Mouse (Mus musculus) E14TG2a.4 (cell line): Measurements from ENCODE around the gene Olfr609.
"Not testable (repeated sequence)": the region's sequence is repeated elsewhere in the genome, so short reads cannot be mapped to it uniquely, and the experiment has no call there.

Experiments used
- H3K27me3 ChIP-seq: 2 replicates; pipeline ENCODE4 v1.6.1; 2014; ENCODE audit warnings: low read length, control low read depth; ENCODE audit not compliant: insufficient read depth
- H3K36me3 ChIP-seq: 2 replicates; pipeline ENCODE4 v1.6.1; 2014; ENCODE audit warnings: low read length, control low read depth; ENCODE audit not compliant: insufficient read depth
- H3K4me1 ChIP-seq: replicated peaks from 2 replicates; pipeline ENCODE4 v1.6.1; 2014; ENCODE audit warnings: low read depth, low read length, control low read depth
- H3K4me3 ChIP-seq: replicated peaks from 2 replicates; pipeline ENCODE4 v1.5.1; 2014; ENCODE audit warnings: mild to moderate bottlenecking, low read length
- H3K9me3 ChIP-seq: 2 replicates; pipeline ENCODE4 v1.6.1; 2014; ENCODE audit warnings: low read length, control low read depth
- CTCF ChIP-seq: conservative IDR thresholded peaks from 2 replicates; pipeline ENCODE4 v1.5.1; 2014; ENCODE audit warnings: low read length
- NANOG ChIP-seq: IDR thresholded peaks from 2 replicates; pipeline ENCODE4 v1.6.1; 2014; ENCODE audit warnings: borderline replicate concordance, low read length, mixed read lengths
- POU5F1 ChIP-seq: IDR thresholded peaks from 2 replicates; pipeline ENCODE4 v1.6.1; 2014; ENCODE audit warnings: low read length, borderline replicate concordance

Gene Olfr609

DNA sequence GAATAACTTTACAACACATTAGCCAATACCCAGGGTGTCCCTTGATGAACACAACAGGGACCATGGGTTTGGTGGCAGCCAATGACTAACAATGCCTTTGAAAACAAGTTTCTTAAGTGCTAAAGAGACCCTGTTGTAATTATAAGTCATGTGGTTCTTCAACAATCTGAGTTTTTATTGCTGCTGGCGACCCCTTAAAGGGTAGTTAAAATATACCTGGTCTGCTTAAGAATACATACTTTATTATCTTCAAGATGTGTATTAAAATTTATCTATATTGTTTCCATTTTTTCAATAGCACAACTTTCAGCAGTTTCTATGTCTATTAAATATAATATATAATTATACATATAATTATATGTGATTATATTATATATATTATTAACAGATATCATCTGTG lies at the start of gene Olfr609:
Gene Olfr609, minus strand, starts transcription at position 101 of the 400 bp plus-strand sequence.
- no peaks in the 10 kb centered on the region for H3K4me1 ChIP-seq
- no peaks in the 10 kb centered on the region for H3K36me3 ChIP-seq
- no peak within 1 kb of the TSS for H3K4me3 ChIP-seq
- H3K27me3 ChIP-seq = no peaks in the 10 kb centered on the region
- no peak for TF ChIP-seq POU5F1
- no peak for TF ChIP-seq NANOG
- no peak for TF ChIP-seq CTCF
- H3K9me3 ChIP-seq = no peaks in the 10 kb centered on the region

GRCm38 (mm10) chr7:103542617-103543016 lies 44.8 kb upstream of the Olfr609 start, which contains the start of gene Olfr612:
TSS of gene Olfr612 (minus strand) at chr7:103542717.
- H3K9me3 ChIP-seq, H3K4me1 ChIP-seq, H3K36me3 ChIP-seq, H3K4me3 ChIP-seq, H3K27me3 ChIP-seq: not testable (repeated sequence)

GRCm38 (mm10) chr7:103520746-103521145 lies 22.9 kb upstream of the Olfr609 start, which contains the start of gene Olfr611:
TSS of gene Olfr611 (minus strand) at chr7:103520846.
- H3K9me3 ChIP-seq, H3K4me1 ChIP-seq, H3K27me3 ChIP-seq, H3K4me3 ChIP-seq, H3K36me3 ChIP-seq: not testable (repeated sequence)

DNA sequence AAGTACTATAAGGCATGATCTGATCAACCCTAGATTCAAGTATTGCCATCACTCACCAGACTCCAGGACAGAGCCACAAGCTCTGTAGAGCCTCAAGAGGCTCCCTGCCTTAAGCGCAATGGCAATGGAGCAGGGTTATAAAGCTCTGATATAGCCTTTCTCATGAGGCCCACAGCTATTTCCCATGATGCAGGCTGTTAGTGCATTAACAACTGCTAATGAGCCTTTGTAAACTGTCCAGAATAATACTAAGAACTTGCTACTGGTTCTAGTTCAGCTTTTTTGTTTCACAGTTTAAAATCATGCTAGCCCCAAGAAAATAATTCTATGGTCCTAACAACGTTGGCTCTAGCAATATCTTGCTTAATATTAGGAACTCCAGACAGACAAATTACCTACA lies 14.2 kb upstream of the Olfr609 start, which contains the start of gene Olfr610:
Gene Olfr610, minus strand, starts transcription at position 101 of the 400 bp plus-strand sequence.
- Histone ChIP-seq H3K9me3 (no peaks in the 10 kb centered on the region), H3K4me1 (no peaks in the 10 kb centered on the region), H3K27me3 (no peaks in the 10 kb centered on the region), H3K36me3 (no peaks in the 10 kb centered on the region), H3K4me3 (no peak within 1 kb of the TSS)
- no peak for TF ChIP-seq POU5F1

- H3K4me3 ChIP-seq = not testable (repeated sequence)
These were observed 20.8 kb downstream of the Olfr609 start for GRCm38 (mm10) chr7:103477106-103477505.

GRCm38 (mm10) chr7:103469577-103469976 lies 28.3 kb downstream of the Olfr609 start, which contains the start of gene Olfr608:
TSS of gene Olfr608 (plus strand) at chr7:103469877.
- Histone ChIP-seq H3K36me3 (no peaks in the 10 kb centered on the region), H3K4me3 (no peak within 1 kb of the TSS), H3K27me3 (no peaks in the 10 kb centered on the region), H3K4me1 (no peaks in the 10 kb centered on the region), H3K9me3 (no peaks in the 10 kb centered on the region)
- no peak for TF ChIP-seq NANOG
- no peak for TF ChIP-seq CTCF
- TF ChIP-seq POU5F1 = no peak

More at GRCm38 (mm10) chr7:103477106-103477505, 20.8 kb downstream of the Olfr609 start:
- not testable (repeated sequence) for H3K27me3 ChIP-seq, H3K36me3 ChIP-seq, H3K4me1 ChIP-seq
- peaks cover 21% of the 10 kb centered on the region for H3K9me3 ChIP-seq

DNA sequence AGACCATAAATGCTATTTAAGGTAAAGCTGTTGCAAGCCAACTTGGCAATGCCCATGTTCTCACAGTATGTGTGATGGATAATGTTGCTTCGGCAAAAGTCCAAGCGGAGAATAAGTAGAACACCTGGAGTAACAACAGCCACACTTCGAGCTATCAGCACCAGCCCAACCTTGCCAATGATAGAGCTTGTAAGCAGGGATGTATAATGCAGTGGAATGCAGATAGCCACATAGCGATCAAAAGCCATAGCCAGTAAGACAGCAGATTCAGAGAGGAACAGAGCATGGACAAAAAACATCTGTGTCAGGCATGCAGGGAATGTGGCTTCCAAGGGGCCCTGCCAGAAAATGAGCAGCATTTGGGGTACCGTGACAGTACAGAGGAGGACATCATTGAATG lies 37.3 kb downstream of the Olfr609 start:
- no peaks in the 10 kb centered on the region for H3K36me3 ChIP-seq
- H3K4me3 ChIP-seq = no peak overlapping the region
- no peaks in the 10 kb centered on the region for H3K9me3 ChIP-seq
- no peaks in the 10 kb centered on the region for H3K27me3 ChIP-seq
- no peaks in the 10 kb centered on the region for H3K4me1 ChIP-seq
- TF ChIP-seq POU5F1 = no peak

DNA sequence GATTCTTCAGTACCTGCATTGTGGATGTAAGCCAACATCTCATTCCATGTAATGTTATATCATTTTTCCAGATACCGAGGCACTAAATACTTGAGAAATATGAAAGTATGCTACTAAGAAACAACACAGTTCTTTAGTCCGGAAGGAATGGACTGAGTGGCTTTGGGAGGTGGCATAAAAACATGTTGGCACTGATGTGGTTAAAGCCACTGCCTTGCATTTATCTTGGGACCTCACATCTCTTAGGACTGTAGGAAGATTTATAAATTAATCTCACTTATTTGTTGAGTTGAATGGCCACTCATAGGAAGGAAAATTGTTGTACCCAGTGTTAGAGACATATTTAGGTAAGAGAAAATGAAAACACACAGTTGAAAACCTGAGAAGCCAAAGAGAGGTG lies 49.1 kb downstream of the Olfr609 start, which contains the start of gene Olfr606:
Gene Olfr606, plus strand, starts transcription at position 301 of the 400 bp plus-strand sequence.
- no peaks in the 10 kb centered on the region for H3K9me3 ChIP-seq
- TF ChIP-seq NANOG (no peak), POU5F1 (no peak), CTCF (no peak)
- no peaks in the 10 kb centered on the region for H3K4me1 ChIP-seq
- no peak within 1 kb of the TSS for H3K4me3 ChIP-seq
- H3K27me3 ChIP-seq = no peaks in the 10 kb centered on the region
- H3K36me3 ChIP-seq = no peaks in the 10 kb centered on the region

DNA sequence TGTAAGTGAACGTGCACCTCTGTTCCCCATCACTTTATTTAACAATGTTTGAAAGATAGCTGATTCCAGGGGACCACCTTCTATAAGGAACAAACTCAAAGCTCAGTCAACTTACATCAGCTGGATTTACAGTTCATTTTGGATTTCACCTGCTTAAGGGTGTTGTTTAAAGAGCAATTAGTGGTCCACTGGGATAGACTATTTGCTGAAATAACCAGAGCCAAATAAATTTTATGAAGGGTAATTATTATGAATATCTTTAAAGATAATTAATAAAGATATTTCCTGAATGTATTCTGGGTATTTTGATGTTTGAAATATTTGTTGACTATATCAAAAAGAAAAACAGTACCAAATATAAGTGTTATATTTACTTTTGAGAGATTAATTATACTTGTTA lies 52.5 kb downstream of the Olfr609 start, which contains the start of gene Olfr605:
Gene Olfr605, minus strand, starts transcription at position 101 of the 400 bp plus-strand sequence.
- Histone ChIP-seq H3K4me1 (no peaks in the 10 kb centered on the region), H3K36me3 (no peaks in the 10 kb centered on the region), H3K27me3 (no peaks in the 10 kb centered on the region), H3K4me3 (no peak within 1 kb of the TSS), H3K9me3 (no peaks in the 10 kb centered on the region)
- TF ChIP-seq POU5F1 = no peak
- no peak for TF ChIP-seq NANOG
